Mouse (Mus musculus): ENCODE measurements around the gene Thy1.

- TF ChIP-seq CTCF (IDR thresholded peaks at IDR 0.05; ENCODE audit: control insufficient read depth, insufficient read depth, insufficient read length) (no peak), USF1 (IDR thresholded peaks at IDR 0.05; ENCODE audit: low read depth) (no peak), MYOG (IDR thresholded peaks at IDR 0.05; ENCODE audit: control insufficient read depth, extremely low read depth, insufficient read length) (no peak)
These were observed 40.4 kb downstream of the Thy1 start for GRCm38 (mm10) chr9:44083392-44084121.
